Mouse (Mus musculus) forebrain, embryonic 12.5 days (tissue): ENCODE results near the gene Hlcs. TPM values are rescaled to one million over a fixed set of nuclear protein-coding genes. Genes with fewer than 3 reads are reported as not detected.
A peak's percentile ranks its signal among the peaks of the same experiment; 100 is the strongest.

Experiments
- ATAC-seq: fragments of 200-750 bp; cut with Nextera tagmentation; 2 replicates; pipeline ENCODE4 v1.8.0; 2017; ENCODE audit warnings: moderate TSS enrichment; ENCODE audit not compliant: low FRiP score
- H3K27ac ChIP-seq: fragments of 300-500 bp; sonication (generic); 2 replicates; pipeline ENCODE4 v1.5.1; 2016; ENCODE audit warnings: mild to moderate bottlenecking
- H3K27me3 ChIP-seq: fragments of 300-500 bp; sonication (generic); 2 replicates; pipeline ENCODE4 v1.6.1; 2016; ENCODE audit warnings: mild to moderate bottlenecking
- H3K36me3 ChIP-seq: fragments of 300-500 bp; sonication (generic); replicated peaks from 2 replicates; pipeline ENCODE4 v1.6.1; 2016; ENCODE audit warnings: mild to moderate bottlenecking
- H3K4me1 ChIP-seq: fragments of 300-500 bp; sonication (generic); 2 replicates; pipeline ENCODE4 v1.6.1; 2016
- H3K4me2 ChIP-seq: fragments of 300-500 bp; sonication (generic); 2 replicates; pipeline ENCODE4 v1.6.1; 2016; ENCODE audit warnings: mild to moderate bottlenecking, moderate library complexity
- H3K4me3 ChIP-seq: fragments of 300-500 bp; sonication (generic); replicated peaks from 2 replicates; pipeline ENCODE4 v1.5.1; 2016; ENCODE audit warnings: mild to moderate bottlenecking
- H3K9ac ChIP-seq: fragments of 300-500 bp; sonication (generic); 2 replicates; pipeline ENCODE4 v1.6.1; 2016; ENCODE audit warnings: mild to moderate bottlenecking
- H3K9me3 ChIP-seq: fragments of 300-500 bp; sonication (generic); 2 replicates; pipeline ENCODE4 v1.6.1; 2016
- WGBS: fragments of 180-500 bp; shearing (Covaris S2); methylation state at CpG from one replicate; pipeline ENCODE4 v1.1.7; 2016; 5-methylcytosine and 5-hydroxymethylcytosine counted together
- polyA plus RNA-seq: library from polyadenylated mRNA; unstranded; fragments of >200 nt; fragmentation: Nextera tagmentation; extraction: Ambion mirVana; gene quantifications from 2 replicates; pipeline ENCODE4 v1.2.1, GENCODE M21; 2016

The Hlcs gene
- polyA plus RNA-seq, 1 experiment from 2014 or later: 13.6 TPM

DNA sequence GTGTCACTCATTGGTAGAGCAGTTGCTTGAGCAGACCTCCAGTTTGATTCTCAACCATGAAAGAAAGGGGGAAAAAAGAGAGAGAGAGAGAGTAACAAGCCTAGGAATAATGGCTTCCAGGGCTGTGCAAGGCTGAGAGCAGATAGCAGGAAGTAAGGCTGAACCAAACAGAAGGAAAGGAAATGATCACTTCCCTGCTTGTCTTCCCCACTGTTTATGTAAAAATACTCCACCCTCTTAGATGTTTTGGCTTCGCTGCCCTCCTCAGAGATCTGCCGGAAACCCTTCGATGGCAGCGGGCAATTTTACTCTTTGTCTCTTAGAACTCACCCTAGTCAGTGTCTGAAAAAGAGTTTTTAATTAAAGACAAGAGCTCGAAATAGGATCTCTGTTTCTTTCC lies 10.3 kb upstream of the Hlcs start:
- Histone ChIP-seq H3K9me3 (no peaks in the 10 kb centered on the region), H3K4me2 (no peak overlapping the region), H3K36me3 (no peaks in the 10 kb centered on the region), H3K4me3 (no peak overlapping the region), H3K4me1 (peaks cover 11% of the 10 kb centered on the region), H3K27ac (no peak overlapping the region), H3K27me3 (peaks cover 31% of the 10 kb centered on the region), H3K9ac (no peak overlapping the region)
- ATAC-seq: no peak
- 82% methylated on average over 5 of the region's 5 CpGs for WGBS

DNA sequence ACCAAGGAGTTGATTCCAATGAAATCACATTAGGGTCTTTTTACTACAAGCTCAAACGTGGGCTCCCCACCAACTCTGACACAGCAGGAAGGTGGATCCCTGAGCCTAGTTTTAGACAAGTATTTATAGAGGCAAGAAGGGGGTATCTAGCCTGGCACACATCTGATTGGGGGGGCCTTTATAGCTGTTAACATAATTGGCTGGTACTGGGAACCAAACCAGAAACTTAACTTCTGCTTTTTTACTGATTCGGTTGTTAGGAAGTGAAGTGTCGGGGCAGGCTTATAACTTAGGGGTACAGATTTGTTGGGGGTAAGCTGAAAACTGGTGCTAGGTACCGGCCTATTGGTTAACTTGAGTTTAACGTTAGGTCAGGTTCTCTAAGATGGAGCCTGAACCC lies 6.9 kb upstream of the Hlcs start:
- Histone ChIP-seq H3K4me3 (no peak overlapping the region), H3K4me2 (no peak overlapping the region), H3K36me3 (no peaks in the 10 kb centered on the region), H3K4me1 (no peaks in the 10 kb centered on the region), H3K27ac (no peak overlapping the region), H3K9me3 (no peaks in the 10 kb centered on the region), H3K9ac (no peak overlapping the region), H3K27me3 (no peaks in the 10 kb centered on the region; the same call in 1 of the 2 replicates)
- WGBS: 85% methylated on average over 5 of the region's 5 CpGs
- no peak for ATAC-seq

DNA sequence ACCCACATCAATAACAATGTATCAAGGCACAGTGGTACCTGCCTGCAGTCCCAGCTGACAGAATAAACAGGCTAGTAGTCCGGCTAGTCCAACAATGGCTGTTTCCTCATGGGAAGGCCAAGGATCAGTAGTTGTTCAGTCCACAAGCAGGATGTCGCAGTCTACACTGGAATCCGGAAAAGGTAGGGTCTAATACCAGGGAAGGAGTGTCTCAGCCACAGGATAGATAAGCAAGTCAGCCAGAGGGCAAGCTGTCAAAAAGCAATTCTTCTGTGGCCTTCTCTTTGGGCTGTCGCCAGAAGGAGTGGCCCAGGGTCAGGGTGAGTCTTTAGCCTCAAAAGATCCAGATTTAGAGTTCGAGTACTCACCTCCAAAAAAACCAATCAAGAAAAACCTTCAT lies 4.4 kb upstream of the Hlcs start:
- Histone ChIP-seq H3K27me3 (peaks cover 4% of the 10 kb centered on the region; the same call in 1 of the 2 replicates), H3K9ac (no peak overlapping the region), H3K9me3 (no peaks in the 10 kb centered on the region), H3K4me1 (no peaks in the 10 kb centered on the region), H3K27ac (no peak overlapping the region), H3K4me3 (no peak overlapping the region), H3K36me3 (no peaks in the 10 kb centered on the region), H3K4me2 (no peak overlapping the region)
- ATAC-seq: no peak
- WGBS: 74% methylated on average over 5 of the region's 5 CpGs

DNA sequence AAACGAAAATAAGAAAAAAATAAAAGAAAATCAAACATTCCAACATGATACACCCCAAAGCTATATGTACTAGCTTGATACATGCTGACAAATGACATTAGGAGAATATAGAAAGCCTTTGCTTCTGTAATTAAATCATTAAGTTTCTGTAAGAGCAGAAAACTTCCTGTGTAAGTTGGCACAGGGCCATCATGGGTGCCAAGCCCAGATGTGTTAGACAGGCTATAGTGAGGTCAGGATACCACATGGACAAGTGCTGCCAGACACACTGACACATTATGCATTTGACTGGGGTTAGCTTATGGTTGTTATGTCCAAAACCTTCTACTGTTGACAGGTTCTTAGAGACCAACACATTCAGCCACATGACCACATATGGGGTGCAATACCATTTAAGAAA lies 1.8 kb upstream of the Hlcs start:
- 63% methylated on average over 1 of the region's 1 CpGs for WGBS
- H3K9me3 ChIP-seq: no peaks in the 10 kb centered on the region

DNA sequence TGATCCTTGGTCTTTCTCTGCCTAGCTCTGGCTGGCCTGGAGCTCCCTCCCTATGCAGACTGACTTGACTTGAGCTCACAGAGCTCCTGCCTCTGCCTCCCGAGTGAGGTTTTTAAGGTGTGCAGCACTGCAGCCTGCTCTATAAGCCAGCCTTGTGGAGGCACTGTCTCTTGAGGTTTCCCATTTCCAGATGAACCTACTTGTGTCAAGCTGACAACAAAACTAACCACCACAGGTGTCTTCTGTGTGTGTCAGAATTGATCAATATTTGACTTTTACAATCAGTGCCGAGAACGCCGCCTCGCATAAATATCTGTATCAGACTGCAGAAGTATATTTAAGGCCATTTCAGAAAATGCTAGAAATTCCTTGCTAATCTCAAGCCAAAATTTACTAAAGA lies 1.3 kb upstream of the Hlcs start:
- H3K9me3 ChIP-seq: no peaks in the 10 kb centered on the region
- no peaks in the 10 kb centered on the region for H3K36me3 ChIP-seq
- peaks cover 4% of the 10 kb centered on the region; the same call in 1 of the 2 replicates for H3K27me3 ChIP-seq
- no peak overlapping the region for H3K4me3 ChIP-seq
- 91% methylated on average over 5 of the region's 5 CpGs for WGBS
- H3K9ac ChIP-seq: no peak overlapping the region
- no peak overlapping the region for H3K27ac ChIP-seq
- ATAC-seq: no peak
- H3K4me1 ChIP-seq: peaks cover 7% of the 10 kb centered on the region
- no peak overlapping the region for H3K4me2 ChIP-seq

More for the DNA sequence above, 1.8 kb upstream of the Hlcs start:
- Histone ChIP-seq H3K4me3 (no peak overlapping the region), H3K9ac (no peak overlapping the region), H3K27ac (no peak overlapping the region), H3K4me1 (peaks cover 7% of the 10 kb centered on the region), H3K27me3 (peaks cover 4% of the 10 kb centered on the region; the same call in 1 of the 2 replicates), H3K4me2 (no peak overlapping the region), H3K36me3 (no peaks in the 10 kb centered on the region)
- ATAC-seq: no peak

DNA sequence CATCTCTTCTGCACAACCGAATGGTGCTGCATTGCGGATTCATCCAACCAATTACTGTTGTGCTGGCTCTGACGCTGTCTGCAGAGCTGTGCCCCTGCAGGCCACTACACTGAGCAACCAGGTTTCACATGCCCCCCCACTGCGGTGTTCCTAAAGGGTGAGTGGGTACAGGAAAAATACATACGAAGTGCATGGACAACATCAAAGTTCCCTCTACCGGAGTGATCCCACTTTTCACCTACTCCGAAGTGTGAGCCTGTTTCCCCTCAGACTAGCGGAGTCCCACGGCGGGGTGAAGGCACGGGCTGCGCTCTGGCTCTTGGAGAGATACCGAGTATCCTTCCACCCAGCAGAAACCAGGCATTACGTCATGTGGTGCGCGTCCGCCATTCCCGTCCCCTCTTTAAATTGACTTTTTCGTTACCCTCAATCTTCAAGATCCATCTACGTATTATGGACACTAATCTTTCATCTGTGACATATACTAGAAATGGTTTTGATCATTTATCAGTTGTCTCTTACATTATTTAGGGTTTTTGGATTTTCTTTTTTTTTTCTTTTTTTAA lies 625 bp downstream of the Hlcs start:
- H3K4me3 ChIP-seq: peak overlapping the region; percentile 70
- peak overlapping the region; percentile 89 for H3K9ac ChIP-seq
- peak overlapping the region; percentile 99 for H3K27ac ChIP-seq
- H3K4me2 ChIP-seq: peak overlapping the region; percentile 62
- WGBS: 0% methylated on average over 20 of the region's 20 CpGs
- peak; percentile 89 for ATAC-seq
- H3K4me1 ChIP-seq: peaks cover 8% of the 10 kb centered on the region
- H3K36me3 ChIP-seq: no peaks in the 10 kb centered on the region
- H3K9me3 ChIP-seq: no peaks in the 10 kb centered on the region
- H3K27me3 ChIP-seq: peaks cover 4% of the 10 kb centered on the region; the same call in 1 of the 2 replicates

DNA sequence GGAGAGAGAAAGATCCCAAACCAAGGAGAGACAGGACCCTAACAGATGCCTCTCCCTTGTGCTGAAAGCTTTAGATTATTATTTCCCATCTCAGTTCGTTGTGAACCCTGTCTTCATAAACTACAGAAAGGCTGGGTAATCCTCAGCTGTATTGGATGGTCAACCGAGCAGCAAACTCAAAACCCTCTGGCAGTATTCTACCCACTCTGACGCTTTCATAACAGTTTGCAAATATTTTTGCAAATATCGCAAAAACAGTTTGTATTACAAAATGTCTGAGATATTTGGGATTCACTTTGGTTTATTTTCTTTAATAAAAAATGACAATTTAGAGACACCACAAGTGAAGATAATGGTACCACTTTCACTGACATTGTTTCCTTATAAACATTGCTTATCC lies 1.4 kb downstream of the Hlcs start:
- H3K27ac ChIP-seq: no peak overlapping the region
- no peak for ATAC-seq
- H3K4me1 ChIP-seq: peaks cover 12% of the 10 kb centered on the region
- no peaks in the 10 kb centered on the region for H3K36me3 ChIP-seq
- no peaks in the 10 kb centered on the region for H3K9me3 ChIP-seq
- H3K4me3 ChIP-seq: peak overlapping the region; percentile 14; the same call in 1 of the 2 replicates
- 75% methylated on average over 4 of the region's 4 CpGs for WGBS
- peak overlapping the region; percentile 62 for H3K4me2 ChIP-seq
- H3K9ac ChIP-seq: peak overlapping the region; percentile 42
- peaks cover 4% of the 10 kb centered on the region; the same call in 1 of the 2 replicates for H3K27me3 ChIP-seq

DNA sequence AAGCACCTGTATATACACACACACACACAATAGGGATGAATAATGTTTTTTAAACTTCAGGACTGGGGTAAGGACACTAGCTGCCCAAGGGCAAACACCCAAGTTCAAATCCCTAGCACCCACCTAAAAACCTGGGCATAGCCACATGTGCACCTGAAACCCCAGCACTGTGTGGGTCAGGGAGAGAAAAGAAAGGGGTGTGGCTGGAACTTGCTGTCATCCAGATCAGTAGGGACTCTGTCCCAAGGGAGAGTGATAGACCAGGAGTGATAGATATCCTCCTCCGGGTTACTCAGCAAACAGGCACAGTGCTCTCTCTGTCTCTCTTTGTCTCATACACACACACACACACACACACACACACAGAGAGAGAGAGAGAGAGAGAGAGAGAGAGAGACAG lies 2.0 kb downstream of the Hlcs start:
- Histone ChIP-seq H3K4me2 (peak overlapping the region; percentile 62; the same call in 1 of the 2 replicates), H3K27ac (no peak overlapping the region), H3K36me3 (no peaks in the 10 kb centered on the region), H3K9me3 (no peaks in the 10 kb centered on the region), H3K27me3 (peaks cover 4% of the 10 kb centered on the region; the same call in 1 of the 2 replicates), H3K4me1 (peaks cover 12% of the 10 kb centered on the region), H3K4me3 (0 out of 2 replicates have a peak overlapping the region, but pooled peaks have one; percentile 14), H3K9ac (peak overlapping the region; percentile 42)
- WGBS: 79% methylated on average over 1 of the region's 1 CpGs
- no peak for ATAC-seq

DNA sequence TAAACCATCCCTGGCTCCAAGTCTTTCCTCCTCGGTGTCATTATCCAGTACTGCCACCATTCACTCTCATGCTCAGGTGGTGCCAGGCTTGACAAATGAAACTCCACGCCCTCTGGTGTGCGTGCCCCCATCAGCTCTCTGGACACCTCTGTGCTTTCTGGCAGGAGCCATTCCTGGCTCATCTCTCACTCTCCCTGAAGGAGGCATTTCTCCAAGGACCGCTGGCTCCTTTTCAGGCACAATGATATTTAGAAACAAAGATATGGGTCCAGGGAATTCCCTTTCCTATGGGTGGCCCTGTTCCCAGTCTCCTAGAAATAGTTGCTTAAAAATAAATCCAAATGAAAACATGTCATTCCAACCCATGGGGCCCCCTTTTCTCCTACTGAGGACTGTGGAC lies 4.3 kb downstream of the Hlcs start:
- H3K4me3 ChIP-seq: no peak overlapping the region
- 0 out of 2 replicates have a peak, but pooled peaks cover 4% of the 10 kb centered on the region for H3K36me3 ChIP-seq
- H3K4me2 ChIP-seq: no peak overlapping the region
- H3K9me3 ChIP-seq: no peaks in the 10 kb centered on the region
- 95% methylated on average over 4 of the region's 4 CpGs for WGBS
- H3K4me1 ChIP-seq: peaks cover 12% of the 10 kb centered on the region
- H3K27ac ChIP-seq: no peak overlapping the region
- peaks cover 4% of the 10 kb centered on the region; the same call in 1 of the 2 replicates for H3K27me3 ChIP-seq
- no peak for ATAC-seq
- no peak overlapping the region for H3K9ac ChIP-seq

DNA sequence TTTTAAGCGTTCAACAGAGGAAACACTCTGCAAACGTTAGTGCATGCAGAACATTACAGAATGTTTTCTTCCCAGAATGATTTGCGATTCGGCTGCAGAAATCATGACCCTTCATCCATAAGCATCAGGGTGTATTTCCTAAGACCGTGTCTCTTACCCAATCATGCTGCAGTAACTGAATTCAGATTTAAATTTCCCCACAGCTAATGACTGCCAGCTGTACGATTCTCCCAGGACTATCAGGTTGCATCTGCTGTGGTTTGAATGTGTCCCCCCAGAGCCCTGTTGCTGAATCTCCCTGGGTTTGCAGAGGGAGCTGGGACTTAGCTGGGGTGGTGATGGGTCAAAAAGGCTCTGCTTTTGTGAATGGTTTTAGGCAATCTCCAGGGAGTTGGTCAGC lies 5.4 kb downstream of the Hlcs start:
- 0 out of 2 replicates have a peak overlapping the region, but pooled peaks have one; percentile 53 for H3K27ac ChIP-seq
- 0 out of 2 replicates have a peak, but pooled peaks cover 4% of the 10 kb centered on the region for H3K36me3 ChIP-seq
- H3K4me2 ChIP-seq: no peak overlapping the region
- WGBS: 51% methylated on average over 6 of the region's 6 CpGs
- no peak overlapping the region for H3K4me3 ChIP-seq
- peaks cover 17% of the 10 kb centered on the region for H3K4me1 ChIP-seq
- no peaks in the 10 kb centered on the region for H3K9me3 ChIP-seq
- peaks cover 12% of the 10 kb centered on the region for H3K27me3 ChIP-seq
- ATAC-seq: no peak
- H3K9ac ChIP-seq: no peak overlapping the region

DNA sequence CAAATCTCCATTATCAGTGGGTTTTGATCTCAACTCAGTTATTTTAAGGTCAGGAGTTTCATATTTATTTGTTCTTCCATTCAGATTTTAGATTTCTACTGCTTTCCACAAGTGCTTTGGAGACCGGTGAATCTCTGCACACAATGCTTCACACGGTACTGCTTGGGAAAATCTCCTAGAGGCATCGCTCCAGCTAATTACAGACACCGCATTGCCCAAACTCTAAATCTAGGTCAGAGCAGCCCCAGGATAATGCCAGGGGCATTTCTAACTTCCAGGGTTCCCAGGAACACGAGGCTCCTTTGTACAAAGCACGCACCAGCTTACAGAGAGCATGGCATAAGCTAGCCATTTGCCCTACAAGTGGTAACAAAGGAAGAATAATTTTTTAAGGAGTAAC lies 5.8 kb downstream of the Hlcs start:
- no peaks in the 10 kb centered on the region for H3K9me3 ChIP-seq
- peaks cover 21% of the 10 kb centered on the region for H3K4me1 ChIP-seq
- H3K27me3 ChIP-seq: peaks cover 17% of the 10 kb centered on the region
- no peak for ATAC-seq
- WGBS: 61% methylated on average over 6 of the region's 6 CpGs
- H3K4me3 ChIP-seq: no peak overlapping the region
- 0 out of 2 replicates have a peak, but pooled peaks cover 4% of the 10 kb centered on the region for H3K36me3 ChIP-seq
- H3K4me2 ChIP-seq: no peak overlapping the region
- 0 out of 2 replicates have a peak overlapping the region, but pooled peaks have one; percentile 53 for H3K27ac ChIP-seq
- H3K9ac ChIP-seq: no peak overlapping the region

DNA sequence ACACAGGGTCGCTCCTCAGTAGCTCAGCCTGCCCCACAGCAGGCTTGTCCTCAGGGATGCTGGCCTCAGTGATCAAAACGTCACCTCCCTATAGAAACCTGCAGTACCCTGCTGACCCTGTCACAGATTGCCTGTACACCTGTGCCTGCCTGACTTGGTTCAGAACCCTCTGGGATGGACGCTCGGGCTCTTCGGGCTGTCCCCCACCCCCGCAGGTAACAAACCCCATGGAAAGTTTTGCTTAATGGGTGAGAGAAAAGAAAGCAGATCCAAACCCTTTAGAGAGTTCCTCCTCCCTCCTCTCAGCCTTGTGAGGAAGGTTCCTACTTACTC lies 10.2 kb downstream of the Hlcs start:
- 31% methylated on average over 6 of the region's 6 CpGs for WGBS
- H3K36me3 ChIP-seq: 0 out of 2 replicates have a peak, but pooled peaks cover 4% of the 10 kb centered on the region
- no peaks in the 10 kb centered on the region for H3K9me3 ChIP-seq
- 0 out of 2 replicates have a peak overlapping the region, but pooled peaks have one; percentile 51 for H3K9ac ChIP-seq
- H3K4me3 ChIP-seq: peak overlapping the region; percentile 5; the same call in 1 of the 2 replicates
- H3K4me2 ChIP-seq: peak overlapping the region; percentile 47
- peaks cover 20% of the 10 kb centered on the region for H3K4me1 ChIP-seq
- H3K27ac ChIP-seq: no peak overlapping the region
- H3K27me3 ChIP-seq: peaks cover 22% of the 10 kb centered on the region
- ATAC-seq: no peak
